Mouse (Mus musculus) myocyte (in vitro differentiated cells): ENCODE results near the gene Nub1. TPM values are rescaled to one million over a fixed set of nuclear protein-coding genes. Genes with fewer than 3 reads are reported as not detected.

Experiments used
- H3K27me3 ChIP-seq: one replicate; pipeline ENCODE4 v1.6.1; 2011; ENCODE audit not compliant: control insufficient read depth, insufficient read depth, insufficient read length
- H3K36me3 ChIP-seq: one replicate; pipeline ENCODE4 v1.6.1; 2011; ENCODE audit not compliant: control insufficient read depth, insufficient read depth
- H3K4me2 ChIP-seq: one replicate; pipeline ENCODE4 v1.6.1; 2011; ENCODE audit warnings: low read depth, control low read depth
- H3K4me3 ChIP-seq: one replicate; pipeline ENCODE4 v1.5.1; 2011; ENCODE audit warnings: mild to moderate bottlenecking, control low read depth, moderate library complexity
- H3K79me2 ChIP-seq: one replicate; pipeline ENCODE4 v1.6.1; 2011; ENCODE audit not compliant: control insufficient read depth, insufficient read depth
- H3ac ChIP-seq: one replicate; pipeline ENCODE4 v1.6.1; 2011; ENCODE audit not compliant: control insufficient read depth, insufficient read length
- CEBPB ChIP-seq: IDR thresholded peaks from 2 replicates; pipeline ENCODE4 v1.6.1; 2011; ENCODE audit warnings: mild to moderate bottlenecking, moderate library complexity; ENCODE audit not compliant: poor library complexity, insufficient read depth, severe bottlenecking
- E2F4 ChIP-seq: IDR thresholded peaks from one replicate; pipeline ENCODE4 v1.6.1; 2011; ENCODE audit warnings: mild to moderate bottlenecking, control low read depth, moderate library complexity; ENCODE audit not compliant: insufficient read depth
- MAX ChIP-seq: IDR thresholded peaks from one replicate; pipeline ENCODE4 v1.6.1; 2011; ENCODE audit warnings: low read depth, mild to moderate bottlenecking, control low read depth
- MYOD1 ChIP-seq, 3 experiments: IDR thresholded peaks; one replicate each; pipeline ENCODE4 v1.6.1; 2011; ENCODE audit warnings: control low read depth in 2 of 3, low read depth in 2 of 3, mild to moderate bottlenecking in 2 of 3, moderate library complexity in 1 of 3; ENCODE audit not compliant: insufficient read length in 2 of 3, control insufficient read depth in 1 of 3
- MYOG ChIP-seq, 3 experiments: IDR thresholded peaks; one replicate each; pipeline ENCODE4 v1.6.1; 2011; ENCODE audit warnings: control low read depth in 2 of 3, low read depth in 2 of 3, mild to moderate bottlenecking in 2 of 3; ENCODE audit not compliant: insufficient read length in 2 of 3, control insufficient read depth in 1 of 3, insufficient read depth in 1 of 3
- POLR2A ChIP-seq: IDR thresholded peaks from one replicate; pipeline ENCODE4 v1.6.1; 2011; ENCODE audit warnings: low read depth, mild to moderate bottlenecking, control low read depth, moderate library complexity; ENCODE audit not compliant: insufficient read length
- POLR2AphosphoS2 ChIP-seq: IDR thresholded peaks from one replicate; pipeline ENCODE4 v1.6.1; 2011; ENCODE audit warnings: low read depth, control low read depth; ENCODE audit not compliant: insufficient read length
- REST ChIP-seq: IDR thresholded peaks from one replicate; pipeline ENCODE4 v1.6.1; 2011; ENCODE audit warnings: mild to moderate bottlenecking, control low read depth, moderate library complexity; ENCODE audit not compliant: insufficient read depth, insufficient read length
- SRF ChIP-seq: IDR thresholded peaks from one replicate; pipeline ENCODE4 v1.6.1; 2011; ENCODE audit warnings: low read depth; ENCODE audit not compliant: control insufficient read depth, insufficient read length
- TCF12 ChIP-seq: IDR thresholded peaks from one replicate; pipeline ENCODE4 v1.6.1; 2011; ENCODE audit warnings: mild to moderate bottlenecking, control low read depth; ENCODE audit not compliant: poor library complexity, insufficient read depth, severe bottlenecking
- TCF3 ChIP-seq: IDR thresholded peaks from one replicate; pipeline ENCODE4 v1.6.1; 2011; ENCODE audit warnings: low read depth, control low read depth; ENCODE audit not compliant: insufficient read length
- USF1 ChIP-seq: IDR thresholded peaks from one replicate; pipeline ENCODE4 v1.6.1; 2011; ENCODE audit warnings: low read depth, mild to moderate bottlenecking, control low read depth, moderate library complexity
- polyA plus RNA-seq: library from polyadenylated mRNA; unstranded; fragments of >200 nt; fragmentation: generic; extraction: Trizol; gene quantifications from one replicate; pipeline ENCODE4 v1.2.1, GENCODE M21; 2012; ENCODE audit warnings: missing spikeins

Gene Nub1
- polyA plus RNA-seq, 1 experiment = 28.5 TPM

GRCm38 (mm10) chr5:24649231-24649630 is 36.1 kb upstream of the Nub1 start:
- TF ChIP-seq USF1 (no peak), MAX (no peak), TCF3 (no peak), REST (no peak)
- H3K36me3 ChIP-seq = no peaks in the 10 kb centered on the region
- H3K27me3 ChIP-seq = peaks cover 9% of the 10 kb centered on the region
- H3K79me2 ChIP-seq = no peaks in the 10 kb centered on the region
- no peak overlapping the region for H3K4me2 ChIP-seq
- no peak overlapping the region for H3ac ChIP-seq
- H3K4me3 ChIP-seq = no peak overlapping the region

GRCm38 (mm10) chr5:24649701-24650100 is 35.6 kb upstream of the Nub1 start:
- peaks cover 14% of the 10 kb centered on the region for H3K27me3 ChIP-seq
- TF ChIP-seq E2F4 (no peak), MYOD1 (IDR thresholded peaks at IDR 0.05; ENCODE audit: control insufficient read depth in 1 of 3, insufficient read length in 2 of 3, low read depth in 2 of 3) (no peak), CEBPB (no peak), USF1 (no peak), REST (no peak), POLR2A (no peak), POLR2AphosphoS2 (no peak), MAX (no peak), TCF3 (no peak), MYOG (IDR thresholded peaks at IDR 0.05; ENCODE audit: control insufficient read depth in 1 of 3, insufficient read depth in 1 of 3, insufficient read length in 2 of 3, low read depth in 2 of 3) (no peak), TCF12 (no peak), SRF (no peak)
- H3ac ChIP-seq = no peak overlapping the region
- no peaks in the 10 kb centered on the region for H3K36me3 ChIP-seq
- no peak overlapping the region for H3K4me3 ChIP-seq
- H3K4me2 ChIP-seq = no peak overlapping the region
- no peaks in the 10 kb centered on the region for H3K79me2 ChIP-seq

- Histone ChIP-seq H3K4me3 (no peak overlapping the region), H3K36me3 (no peaks in the 10 kb centered on the region), H3K4me2 (no peak overlapping the region), H3ac (no peak overlapping the region), H3K79me2 (no peaks in the 10 kb centered on the region), H3K27me3 (peaks cover 14% of the 10 kb centered on the region)
- no peak for TF ChIP-seq USF1
Observed at GRCm38 (mm10) chr5:24651356-24651755, 34.0 kb upstream of the Nub1 start.

- TF ChIP-seq MYOG (IDR thresholded peaks at IDR 0.05; ENCODE audit: control insufficient read depth in 1 of 3, insufficient read depth in 1 of 3, insufficient read length in 2 of 3, low read depth in 2 of 3) (no peak), TCF12 (no peak), MYOD1 (IDR thresholded peaks at IDR 0.05; ENCODE audit: control insufficient read depth in 1 of 3, insufficient read length in 2 of 3, low read depth in 2 of 3) (no peak), POLR2A (no peak)
- Histone ChIP-seq H3ac (no peak overlapping the region), H3K27me3 (peaks cover 14% of the 10 kb centered on the region), H3K79me2 (no peaks in the 10 kb centered on the region), H3K4me3 (no peak overlapping the region), H3K36me3 (no peaks in the 10 kb centered on the region), H3K4me2 (no peak overlapping the region)
Observed at GRCm38 (mm10) chr5:24651768-24652752, 33.3 kb upstream of the Nub1 start.

GRCm38 (mm10) chr5:24652780-24653179 is 32.6 kb upstream of the Nub1 start:
- Histone ChIP-seq H3ac (no peak overlapping the region), H3K36me3 (no peaks in the 10 kb centered on the region), H3K27me3 (peaks cover 14% of the 10 kb centered on the region), H3K4me3 (no peak overlapping the region), H3K4me2 (no peak overlapping the region), H3K79me2 (no peaks in the 10 kb centered on the region)
- TF ChIP-seq POLR2A (no peak), TCF3 (no peak)

GRCm38 (mm10) chr5:24654491-24654890 is 30.8 kb upstream of the Nub1 start:
- no peak overlapping the region for H3K4me2 ChIP-seq
- H3K36me3 ChIP-seq = no peaks in the 10 kb centered on the region
- H3K27me3 ChIP-seq = peaks cover 5% of the 10 kb centered on the region
- H3K4me3 ChIP-seq = no peak overlapping the region
- no peaks in the 10 kb centered on the region for H3K79me2 ChIP-seq
- TF ChIP-seq MYOG (IDR thresholded peaks at IDR 0.05; ENCODE audit: control insufficient read depth in 1 of 3, insufficient read depth in 1 of 3, insufficient read length in 2 of 3, low read depth in 2 of 3) (no peak), SRF (no peak), MAX (no peak), USF1 (no peak), MYOD1 (IDR thresholded peaks at IDR 0.05; ENCODE audit: control insufficient read depth in 1 of 3, insufficient read length in 2 of 3, low read depth in 2 of 3) (no peak), TCF12 (no peak), CEBPB (no peak), POLR2A (no peak), TCF3 (no peak), REST (no peak), POLR2AphosphoS2 (no peak), E2F4 (no peak)
- no peak overlapping the region for H3ac ChIP-seq
